Mouse (Mus musculus) natural killer cell, adult 2 months (primary cell): ENCODE data around the gene Plrg1.

Experiments
- DNase-seq, 2 experiments: peaks; one replicate each; pipeline ENCODE4 v3.0.0; 2022; ENCODE audit warnings: low spot score in 2 of 2

Gene Plrg1

DNA sequence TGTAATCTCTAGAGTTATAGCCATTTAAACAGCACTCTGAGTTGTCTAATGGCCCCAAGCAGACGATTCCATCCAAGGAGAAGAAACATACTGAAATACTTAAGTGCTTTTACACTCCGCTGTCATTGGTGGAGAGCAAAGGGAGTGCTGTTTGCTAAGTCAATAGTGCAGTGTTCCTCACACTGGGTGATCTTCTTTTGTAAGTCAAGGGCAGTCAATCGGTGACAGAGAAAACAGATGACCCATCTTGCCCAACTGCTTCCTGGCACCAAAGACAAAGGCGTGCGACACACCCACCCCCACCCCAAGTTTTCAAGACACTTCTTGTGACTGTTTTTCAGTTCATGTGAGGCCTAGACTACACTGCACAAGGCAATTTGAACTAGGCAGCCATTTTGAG, 3.2 kb upstream of the Plrg1 start:
- DNase-seq, result no peak

- no peak for DNase-seq
Observed at GRCm38 (mm10) chr3:83053126-83053525, 2.2 kb upstream of the Plrg1 start.

GRCm38 (mm10) chr3:83053758-83054157, 1.6 kb upstream of the Plrg1 start:
- peak; percentile 16 to 18 for DNase-seq

GRCm38 (mm10) chr3:83054759-83055158, 563 bp upstream of the Plrg1 start:
- no peak for DNase-seq

- DNase-seq, result no peak
Observed at GRCm38 (mm10) chr3:83057046-83057445, 1.7 kb downstream of the Plrg1 start.

DNA sequence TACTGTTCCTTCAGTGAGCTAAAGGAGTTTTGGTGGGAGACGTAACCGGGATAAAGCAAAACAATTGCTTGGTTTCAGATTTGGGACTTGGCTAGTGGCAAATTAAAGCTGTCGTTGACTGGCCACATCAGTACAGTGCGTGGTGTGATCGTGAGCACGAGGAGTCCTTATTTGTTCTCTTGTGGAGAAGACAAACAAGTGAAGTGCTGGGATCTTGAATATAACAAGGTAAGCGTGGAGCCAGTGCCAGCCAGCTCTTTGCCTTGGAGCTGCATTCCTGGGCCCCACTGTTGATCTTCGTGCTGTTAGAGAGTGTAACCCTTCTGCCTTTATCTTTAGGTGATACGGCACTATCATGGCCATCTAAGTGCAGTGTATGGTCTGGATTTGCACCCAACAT, 12.6 kb downstream of the Plrg1 start:
- DNase-seq, result no peak

- no peak for DNase-seq
Observed at GRCm38 (mm10) chr3:83068869-83069268, 13.5 kb downstream of the Plrg1 start.

DNA sequence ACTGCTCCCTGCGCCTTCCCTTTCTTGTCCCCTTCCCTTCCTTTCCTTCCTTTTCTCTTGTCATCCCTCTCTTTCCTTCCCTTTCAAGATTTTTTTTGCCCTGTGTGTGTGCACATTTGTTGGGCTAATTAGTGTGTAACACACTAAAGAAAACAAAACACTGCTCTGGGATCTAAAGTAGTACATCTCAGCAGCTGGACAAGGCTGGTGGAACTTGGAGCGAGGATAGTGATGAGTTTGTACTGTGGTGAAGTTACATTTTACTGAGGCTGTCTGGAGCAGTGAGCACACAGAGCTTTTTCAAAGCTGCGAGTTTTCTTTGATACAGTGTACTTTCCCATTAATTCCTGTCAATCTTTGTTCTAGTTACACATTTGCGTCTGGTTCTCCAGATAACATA, 14.9 kb downstream of the Plrg1 start:
- DNase-seq, result no peak

GRCm38 (mm10) chr3:83076563-83076962, 21.2 kb downstream of the Plrg1 start:
- DNase-seq, result no peak

DNA sequence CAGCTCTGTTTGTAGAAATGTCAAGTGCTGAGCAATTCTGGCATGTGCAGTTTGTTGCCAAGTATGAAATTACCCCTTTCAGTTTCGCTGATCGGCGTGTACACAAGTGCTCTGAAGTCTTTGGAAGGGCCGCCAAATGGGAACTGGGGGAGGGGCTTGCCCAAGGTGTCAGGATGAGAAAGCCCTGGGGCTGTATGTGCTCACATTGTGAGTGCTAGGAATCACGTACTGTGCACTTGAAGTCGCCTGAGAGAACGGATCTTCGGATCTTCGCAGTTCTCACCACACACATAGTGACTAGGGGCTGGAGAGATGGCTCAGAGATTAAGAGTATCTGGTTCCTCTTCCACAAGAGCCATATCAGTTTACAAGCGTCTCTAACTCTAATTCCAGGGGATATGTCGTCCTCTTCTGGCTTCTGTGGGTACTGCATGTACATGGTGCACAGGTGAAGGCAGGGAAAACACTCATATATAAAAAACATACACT, 25.3 kb downstream of the Plrg1 start:
- peak; percentile 17 to 62 for DNase-seq

GRCm38 (mm10) chr3:83097586-83097985, 42.3 kb downstream of the Plrg1 start:
- no peak for DNase-seq

- no peak for DNase-seq
Observed at GRCm38 (mm10) chr3:83098546-83099034, 43.3 kb downstream of the Plrg1 start.

- DNase-seq, result no peak
Observed at GRCm38 (mm10) chr3:83099139-83099538, 43.8 kb downstream of the Plrg1 start.

- no peak for DNase-seq
Observed at GRCm38 (mm10) chr3:83099651-83100050, 44.3 kb downstream of the Plrg1 start.

DNA sequence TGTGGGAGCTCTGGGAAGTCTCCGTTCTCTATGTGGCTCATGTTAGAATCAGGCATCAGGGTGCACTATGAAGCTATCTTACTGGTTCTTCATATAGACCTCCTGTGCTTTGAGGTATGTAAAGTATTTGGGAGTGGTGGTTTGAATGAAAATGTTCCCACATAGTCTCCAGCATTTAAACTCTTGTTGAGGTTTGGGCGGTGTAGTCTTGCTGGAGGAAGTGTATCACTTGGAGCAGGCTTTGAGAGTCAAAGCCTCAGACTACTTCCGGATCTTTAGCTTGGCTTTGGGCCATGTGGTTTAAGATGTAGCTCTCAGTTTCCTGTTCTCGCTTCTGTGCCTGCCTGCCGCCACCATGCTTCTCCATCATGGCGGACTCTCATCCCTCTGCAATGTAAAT, 47.0 kb downstream of the Plrg1 start:
- no peak for DNase-seq

GRCm38 (mm10) chr3:83110163-83110562, 54.8 kb downstream of the Plrg1 start:
- DNase-seq, result no peak

DNA sequence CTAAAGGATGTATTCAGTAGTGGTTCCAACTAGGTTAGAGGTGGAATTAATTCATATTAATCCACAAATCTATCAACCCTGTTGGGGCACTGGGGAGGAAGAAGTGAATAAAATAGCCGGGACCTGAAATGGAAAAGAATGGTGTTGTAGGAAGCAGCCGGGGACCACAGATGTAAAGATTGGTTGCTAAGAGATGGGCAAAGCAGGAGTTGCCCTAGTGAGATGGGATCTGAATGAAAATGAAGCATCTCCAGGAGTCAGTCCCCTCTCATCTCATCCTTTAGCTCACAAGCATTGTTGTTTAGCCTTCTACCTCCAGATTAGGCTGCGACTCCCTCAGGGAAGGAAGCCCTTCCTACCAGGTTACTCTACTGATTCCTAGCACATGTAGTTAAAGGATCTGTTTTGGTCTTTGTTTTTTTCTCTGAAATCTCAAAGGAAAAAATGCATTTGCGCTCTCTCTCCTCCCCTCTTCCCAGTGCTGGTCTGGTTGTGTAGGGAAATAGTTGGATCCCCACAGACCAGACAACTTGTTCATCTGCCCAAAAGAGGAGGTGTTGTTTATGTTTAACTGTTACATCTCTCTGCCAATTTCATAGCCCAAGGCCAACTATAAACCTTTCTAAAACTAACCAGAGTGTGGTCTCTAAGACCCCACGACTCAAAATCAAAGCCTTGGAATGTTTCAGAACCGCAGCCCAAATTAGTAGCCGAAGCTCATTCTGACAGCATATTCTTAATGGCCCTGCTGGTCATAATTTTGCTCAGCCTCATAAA, 56.4 kb downstream of the Plrg1 start:
- DNase-seq, result no peak

- DNase-seq, result no peak
Observed at GRCm38 (mm10) chr3:83112869-83113268, 57.5 kb downstream of the Plrg1 start.

- DNase-seq, result no peak
Observed at GRCm38 (mm10) chr3:83114946-83115345, 59.6 kb downstream of the Plrg1 start.

- no peak for DNase-seq
Observed at GRCm38 (mm10) chr3:83117592-83117991, 62.3 kb downstream of the Plrg1 start.
